Mouse (Mus musculus): ENCODE results near the gene Cilp. TPM values are rescaled to one million over a fixed set of nuclear protein-coding genes. Genes with fewer than 3 reads are reported as not detected.
"Not testable (repeated sequence)": the region's sequence is repeated elsewhere in the genome, so short reads cannot be mapped to it uniquely, and the experiment has no call there.

Cilp gene
- total RNA-seq (2021) = 4.0 and 4.3 TPM in 2 replicates
- long read RNA-seq, full-length matches to known transcripts = 1 of 1 reads
- long read RNA-seq, partial matches to known transcripts = 0 of 1 reads
- long read RNA-seq, other reads (novel, unspliced or antisense) = 0 of 1 reads

- no peak for DNase-seq
These were observed at the start of gene Cilp for GRCm38 (mm10) chr9:65264959-65265358. Cilp (plus strand) TSS chr9:65265180.

- no peak for DNase-seq
These were observed 49.4 kb upstream of the Cilp start for GRCm38 (mm10) chr9:65215494-65216126.

GRCm38 (mm10) chr9:65216972-65217371 is 48.0 kb upstream of the Cilp start:
- no peak for DNase-seq

GRCm38 (mm10) chr9:65217661-65218060 is 47.3 kb upstream of the Cilp start:
- DNase-seq = peak; percentile 61

GRCm38 (mm10) chr9:65218916-65219315 is 46.1 kb upstream of the Cilp start:
- no peak for DNase-seq

- DNase-seq = not testable (repeated sequence)
These were observed 44.6 kb upstream of the Cilp start for GRCm38 (mm10) chr9:65220398-65220797.

GRCm38 (mm10) chr9:65223927-65224326 is 41.1 kb upstream of the Cilp start:
- DNase-seq = no peak

- DNase-seq = no peak
These were observed 39.2 kb upstream of the Cilp start for GRCm38 (mm10) chr9:65225795-65226194.

- DNase-seq = no peak
These were observed 34.7 kb upstream of the Cilp start for GRCm38 (mm10) chr9:65230250-65230649.

GRCm38 (mm10) chr9:65231284-65231683 is 33.7 kb upstream of the Cilp start:
- no peak for DNase-seq

GRCm38 (mm10) chr9:65233243-65233985 is 31.6 kb upstream of the Cilp start:
- DNase-seq = no peak

- DNase-seq = no peak
These were observed 30.2 kb upstream of the Cilp start for GRCm38 (mm10) chr9:65234734-65235133.

GRCm38 (mm10) chr9:65235601-65236000 is 29.4 kb upstream of the Cilp start:
- DNase-seq = no peak

- DNase-seq = no peak
These were observed 27.4 kb upstream of the Cilp start for GRCm38 (mm10) chr9:65237616-65238015.

GRCm38 (mm10) chr9:65238191-65238760 is 26.7 kb upstream of the Cilp start:
- no peak for DNase-seq

GRCm38 (mm10) chr9:65239176-65239575 is 25.8 kb upstream of the Cilp start:
- DNase-seq = no peak

GRCm38 (mm10) chr9:65239731-65240130 is 25.2 kb upstream of the Cilp start:
- DNase-seq = no peak

- no peak for DNase-seq
These were observed 24.4 kb upstream of the Cilp start for GRCm38 (mm10) chr9:65240587-65240986.

- DNase-seq = no peak
These were observed 23.0 kb upstream of the Cilp start for GRCm38 (mm10) chr9:65241973-65242372.

GRCm38 (mm10) chr9:65243249-65243648 is 21.7 kb upstream of the Cilp start:
- DNase-seq = no peak

GRCm38 (mm10) chr9:65244036-65244806 is 20.8 kb upstream of the Cilp start:
- no peak for DNase-seq
